Comparison of ENCODE assay signal across 11 mouse cellular contexts in genomic region chr3:89857353-89857752, GRCm38 (mm10). TPM values are rescaled to one million over a fixed set of nuclear protein-coding genes. Genes with fewer than 3 reads are reported as not detected.
DNase-seq lines count a peak whose midpoint lies in the region; ATAC-seq and TF ChIP-seq lines count a peak whose summit lies in the region.
"Had no signal": no experiment of that assay in that cellular context is flagged by ENCODE, and none has a peak within 500 bp of the region (broad histone marks: within the 10 kb centered on the region; RNA-seq: fewer than 3 reads in every experiment).

No protein-coding gene starts in this region.

- H3K4me1 ChIP-seq in CH12.LX (ENCODE audit: control insufficient read depth in 1 of 2, insufficient read depth in 2 of 2) (peaks cover 17 to 40% of the 10 kb centered on the region in 2 experiments), G1E (ENCODE audit: insufficient read depth, low read depth, low read length) (no peaks in the 10 kb centered on the region)

- no peak overlapping the region for H3K9ac ChIP-seq in CH12.LX (ENCODE audit: insufficient read depth, low read depth)
- H3K9ac ChIP-seq: embryonic facial prominence, embryonic 13.5 days; hindbrain, embryonic 15.5 days had no signal

- H3K9me3 ChIP-seq in CH12.LX (replicated peaks; ENCODE audit: low read length) (peaks cover 6% of the 10 kb centered on the region), G1E (replicated peaks) (peaks cover 3% of the 10 kb centered on the region; the same call in 1 of the 2 replicates)
- H3K9me3 ChIP-seq: embryonic facial prominence, embryonic 13.5 days; hindbrain, embryonic 15.5 days had no signal

- no peak overlapping the region for H3K4me3 ChIP-seq in layer of hippocampus, adult 2 months
- H3K4me3 ChIP-seq in CH12.LX (replicated peaks in 1 of 3; ENCODE audit: low read depth in 2 of 3, low read length in 2 of 3, poor library complexity in 1 of 3) (no peak overlapping the region), G1E (ENCODE audit: low read depth, low read length) (no peak overlapping the region)
- H3K4me3 ChIP-seq: embryonic facial prominence, embryonic 13.5 days; hindbrain, embryonic 15.5 days had no signal

- ATAC-seq in G1E (ENCODE audit: extremely low read depth, insufficient number of reproducible peaks, low FRiP score, poor library complexity, severe bottlenecking), result no peak
- no peak for ATAC-seq in activated CD4-positive, CD25-positive, alpha-beta regulatory T cell, adult 4 months

- dilution Hi-C loops in CH12.LX (cut with MboI; ENCODE audit: extremely low pct_ligation_motif_present, extremely low pct_unique_long_range_greater_than_20kb, low sequenced_read_pairs), result no loop called here

- peaks cover 2% of the 10 kb centered on the region for H3K27me3 ChIP-seq in CH12.LX (replicated peaks)
- peaks cover 11% of the 10 kb centered on the region for H3K27me3 ChIP-seq in G1E (ENCODE audit: insufficient read depth, low read length)
- H3K27me3 ChIP-seq: hindbrain, embryonic 15.5 days had no signal

- no peaks in the 10 kb centered on the region for H3K79me2 ChIP-seq in CH12.LX (replicated peaks; ENCODE audit: control insufficient read depth, extremely low read depth, insufficient read depth, poor library complexity, severe bottlenecking)

- no peak for TF ChIP-seq EP300 in CH12.LX (IDR thresholded peaks at IDR 0.05; ENCODE audit: low read length)

- no peak overlapping the region for H3K27ac ChIP-seq in layer of hippocampus, adult 2 months
- H3K27ac ChIP-seq in CH12.LX (ENCODE audit: insufficient read depth, low read depth), result no peak overlapping the region
- H3K27ac ChIP-seq: embryonic facial prominence, embryonic 13.5 days; hindbrain, embryonic 15.5 days had no signal

- in situ Hi-C loops in CH12.LX (cut with MboI; ENCODE audit: low pct_ligation_motif_present, low pct_unique_long_range_greater_than_20kb, low sequenced_read_pairs), result no loop called here

- no peak; the same call in 1 of the 2 replicates for TF ChIP-seq RAD21 in CH12.LX (IDR thresholded peaks at IDR 0.05; ENCODE audit: low read depth, low read length)

- no peak overlapping the region for H3K4me2 ChIP-seq in CH12.LX (ENCODE audit: insufficient read depth, low read depth, poor library complexity, severe bottlenecking)
- H3K4me2 ChIP-seq: embryonic facial prominence, embryonic 13.5 days; hindbrain, embryonic 15.5 days; midbrain, embryonic 11.5 days had no signal

- DNase-seq in layer of hippocampus, adult 2 months (ENCODE audit: low spot score in 2 of 2), result no peak
- DNase-seq in layer of hippocampus, adult 9-10 months (ENCODE audit: low spot score), result no peak
- DNase-seq in CH12.LX (ENCODE audit: extremely low read depth) (no peak), G1E (ENCODE audit: low spot score) (no peak)
- DNase-seq in lung, postnatal 14 days, result peak; percentile 35
- no peak for DNase-seq in yolk sac, embryonic 10.5 days (ENCODE audit: low spot score)
- DNase-seq: gastrocnemius, postnatal 36 days had no signal

- peak; percentile 66 for TF ChIP-seq CTCF in layer of hippocampus, adult 2 months (conservative IDR thresholded peaks at IDR 0.05)
- peak; percentile 46 to 51; a peak in 3 of 4 replicates for TF ChIP-seq CTCF in CH12.LX (conservative IDR thresholded peaks at IDR 0.05 in 1 of 2, IDR thresholded peaks at IDR 0.05 in 1 of 2; ENCODE audit: low read depth in 2 of 2, low read length in 2 of 2)
- peak; percentile 37; the same call in 1 of the 2 replicates for TF ChIP-seq CTCF in G1E (IDR thresholded peaks at IDR 0.05; ENCODE audit: low read depth, low read length)

- H3K36me3 ChIP-seq in CH12.LX (replicated peaks in 1 of 2; ENCODE audit: control insufficient read depth in 1 of 2, insufficient read depth in 1 of 2, low read length in 1 of 2) (no peaks in the 10 kb centered on the region), G1E (replicated peaks) (no peaks in the 10 kb centered on the region)
- H3K36me3 ChIP-seq: embryonic facial prominence, embryonic 13.5 days; hindbrain, embryonic 15.5 days had no signal

- no peak for TF ChIP-seq POLR2A in CH12.LX (IDR thresholded peaks at IDR 0.05; ENCODE audit: low read depth, low read length)

TF ChIP-seq in CH12.LX, 34 proteins besides CTCF, POLR2A, EP300 and RAD21:
- TF ChIP-seq JUN (IDR thresholded peaks at IDR 0.05; ENCODE audit: insufficient read depth, low read depth, low read length), result no peak
- peak; percentile 27; the same call in 1 of the 2 replicates for TF ChIP-seq SMC3 (IDR thresholded peaks at IDR 0.05; ENCODE audit: low read depth, low read length)

RNA-seq across cellular contexts. Expression of gene She, which starts 26.2 kb away (rescaled TPM):
- total RNA-seq in layer of hippocampus, adult 2 months (2021), result 1 to 10 TPM; 2.8 to 3.1 TPM
- total RNA-seq in CH12.LX (2012; rRNA removed) (not detected in 2 replicates), CH12.LX (2014; rRNA removed) (not detected in 2 replicates), G1E (2014; fragmentation: Nextera tagmentation) (not detected in 2 replicates), G1E (2017) (0.17 TPM in 1 of 2 replicates, not detected in the other)
- polyA plus RNA-seq in CH12.LX (2012; ENCODE audit: insufficient read length, low read depth) (not detected in 2 replicates), G1E (2012) (not detected in 2 replicates)
- 10 to 100 TPM in 1 of 2 experiments, 1 to 10 TPM in 1; 8.7 to 10.2 TPM for polyA plus RNA-seq in activated CD4-positive, CD25-positive, alpha-beta regulatory T cell, adult 4 months (2017; shearing (Covaris generic))

RNA-seq across cellular contexts. Expression of gene Il6ra, which starts 55.6 kb away (rescaled TPM):
- 1 to 10 TPM; 5.9 to 6.1 TPM for total RNA-seq in layer of hippocampus, adult 2 months (2021)
- 1.4 and 2.2 TPM in 2 replicates for total RNA-seq in CH12.LX (2012; rRNA removed)
- 1.4 and 1.6 TPM in 2 replicates for total RNA-seq in CH12.LX (2014; rRNA removed)
- polyA plus RNA-seq in CH12.LX (2012; ENCODE audit: insufficient read length, low read depth), result 4.4 and 4.8 TPM in 2 replicates
- total RNA-seq in G1E (2014; fragmentation: Nextera tagmentation), result not detected in 2 replicates
- under 0.01 and 0.06 TPM in 2 replicates for total RNA-seq in G1E (2017)
- not detected in 2 replicates for polyA plus RNA-seq in G1E (2012)
- 10 to 100 TPM; 20.6 to 29.5 TPM for polyA plus RNA-seq in activated CD4-positive, CD25-positive, alpha-beta regulatory T cell, adult 4 months (2017; shearing (Covaris generic))
